Mouse (Mus musculus) layer of hippocampus, adult 6 months (tissue): ENCODE data around the gene Lig4. TPM values are rescaled to one million over a fixed set of nuclear protein-coding genes. Genes with fewer than 3 reads are reported as not detected.

Experiments
- long read RNA-seq, 2 experiments: library from polyadenylated mRNA; unstranded; transcript quantifications; one replicate each; pipeline ENCODE4 v2.0.0; 2019 to 2020
- polyA plus RNA-seq: library from polyadenylated mRNA; unstranded; fragments of <200 nt; fragmentation: Nextera tagmentation; gene quantifications from 2 replicates; pipeline ENCODE4 v1.2.3, GENCODE M21; 2021

Gene Lig4
- 1.3 and 1.8 TPM in 2 replicates for polyA plus RNA-seq
- long read RNA-seq, experiment 1, full-length matches to known transcripts: 2 of 4 reads
- long read RNA-seq, experiment 1, partial matches to known transcripts: 0 of 4 reads
- long read RNA-seq, experiment 1, other reads (novel, unspliced or antisense): 2 of 4 reads
- long read RNA-seq, experiment 2, full-length matches to known transcripts: 32 of 36 reads
- long read RNA-seq, experiment 2, partial matches to known transcripts: 0 of 36 reads
- long read RNA-seq, experiment 2, other reads (novel, unspliced or antisense): 4 of 36 reads

GRCm38 (mm10) chr8:9977573-9978314 lies at the start of gene Lig4, which contains the start of gene Abhd13:
Lig4 (minus strand) TSS chr8:9977686.
Abhd13 (plus strand) TSS chr8:9977707.

GRCm38 (mm10) chr8:10006156-10006985 lies 28.9 kb upstream of the Lig4 start, which contains the start of gene Tnfsf13b:
Tnfsf13b (plus strand) TSS chr8:10006467.

Other genes starting within 250 kb of the Lig4 start
- gene Fam155a, start 206.5 kb downstream of the Lig4 start, polyA plus RNA-seq: 15.6 and 15.9 TPM in 2 replicates
- gene Gm10217, start 113.4 kb downstream of the Lig4 start, polyA plus RNA-seq: not detected in 2 replicates
- gene Abhd13, start within 50 bp of the Lig4 start, polyA plus RNA-seq: 4.5 and 4.7 TPM in 2 replicates
- 0.82 and 1.1 TPM in 2 replicates for gene Tnfsf13b, start 28.8 kb upstream of the Lig4 start, polyA plus RNA-seq
- 2.5 and 3.0 TPM in 2 replicates for gene Myo16, start 176.2 kb upstream of the Lig4 start, polyA plus RNA-seq